Mouse (Mus musculus): ENCODE measurements around the gene Gm572. TPM values are rescaled to one million over a fixed set of nuclear protein-coding genes. Genes with fewer than 3 reads are reported as not detected.

The Gm572 gene
- polyA plus RNA-seq, 1 experiment, result not detected

DNA sequence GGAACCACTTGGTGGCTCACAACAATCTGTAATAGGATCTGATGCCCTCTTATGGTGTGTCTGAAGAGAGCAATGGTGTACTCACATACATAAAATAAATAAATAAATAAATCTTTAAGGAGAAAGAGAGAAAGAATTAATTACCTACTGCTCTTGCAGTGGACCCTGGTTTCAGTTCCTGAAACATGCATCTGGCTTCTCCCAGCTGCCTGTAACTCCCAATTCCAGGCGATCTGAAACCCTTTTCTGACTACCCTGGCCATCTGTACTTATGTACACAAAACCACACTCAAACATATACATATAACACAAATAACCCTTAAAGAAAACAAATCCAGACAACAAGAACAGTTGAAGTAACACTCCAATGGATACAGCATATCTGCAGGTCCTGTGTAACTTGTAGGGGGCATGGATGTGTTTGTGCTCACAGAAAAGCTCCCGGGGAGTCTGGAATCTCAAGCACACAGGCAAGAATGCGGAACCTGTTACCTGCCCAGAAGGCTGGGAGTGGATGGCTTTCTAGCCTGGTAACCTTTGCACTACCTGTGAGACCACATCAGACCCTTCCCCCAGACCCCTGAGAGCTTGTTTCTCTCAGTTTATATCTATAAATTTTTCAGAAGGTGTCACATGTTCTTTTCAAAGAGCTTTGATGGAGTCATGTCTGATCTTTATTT is 11.0 kb upstream of the Gm572 start:
- Histone ChIP-seq H3K4me1 (ENCODE audit: control insufficient read depth, insufficient read depth, low read length) (no peaks in the 10 kb centered on the region; the same call in 1 of the 2 replicates), H3K4me3 (replicated peaks; ENCODE audit: control insufficient read depth, low read depth, low read length) (no peak overlapping the region), H3K27ac (ENCODE audit: control insufficient read depth, insufficient read depth, low read depth, low read length, poor library complexity) (no peak overlapping the region)
- TF ChIP-seq CTCF (IDR thresholded peaks at IDR 0.05; ENCODE audit: control insufficient read depth, insufficient read depth, low read length), result no peak
- no peak for TF ChIP-seq POLR2A (IDR thresholded peaks at IDR 0.05; ENCODE audit: borderline replicate concordance, control insufficient read depth, low read depth, low read length)
- 66% methylated on average over 3 of the region's 3 CpGs for WGBS

GRCm38 (mm10) chr4:148633395-148634061 is 9.6 kb upstream of the Gm572 start:
- H3K27ac ChIP-seq (ENCODE audit: control insufficient read depth, insufficient read depth, low read depth, low read length, poor library complexity), result no peak overlapping the region
- no peaks in the 10 kb centered on the region; the same call in 1 of the 2 replicates for H3K4me1 ChIP-seq (ENCODE audit: control insufficient read depth, insufficient read depth, low read length)
- TF ChIP-seq CTCF (IDR thresholded peaks at IDR 0.05; ENCODE audit: control insufficient read depth, insufficient read depth, low read length) (no peak), POLR2A (IDR thresholded peaks at IDR 0.05; ENCODE audit: borderline replicate concordance, control insufficient read depth, low read depth, low read length) (no peak)
- 31% methylated on average over 2 of the region's 2 CpGs for WGBS
- no peak overlapping the region for H3K4me3 ChIP-seq (replicated peaks; ENCODE audit: control insufficient read depth, low read depth, low read length)

GRCm38 (mm10) chr4:148635309-148635708 is 7.8 kb upstream of the Gm572 start:
- H3K27ac ChIP-seq (ENCODE audit: control insufficient read depth, insufficient read depth, low read depth, low read length, poor library complexity), result no peak overlapping the region
- H3K4me1 ChIP-seq (ENCODE audit: control insufficient read depth, insufficient read depth, low read length), result no peaks in the 10 kb centered on the region; the same call in 1 of the 2 replicates
- WGBS, result 69% methylated on average over 2 of the region's 2 CpGs
- no peak for TF ChIP-seq CTCF (IDR thresholded peaks at IDR 0.05; ENCODE audit: control insufficient read depth, insufficient read depth, low read length)
- TF ChIP-seq POLR2A (IDR thresholded peaks at IDR 0.05; ENCODE audit: borderline replicate concordance, control insufficient read depth, low read depth, low read length), result no peak
- H3K4me3 ChIP-seq (replicated peaks; ENCODE audit: control insufficient read depth, low read depth, low read length), result no peak overlapping the region

DNA sequence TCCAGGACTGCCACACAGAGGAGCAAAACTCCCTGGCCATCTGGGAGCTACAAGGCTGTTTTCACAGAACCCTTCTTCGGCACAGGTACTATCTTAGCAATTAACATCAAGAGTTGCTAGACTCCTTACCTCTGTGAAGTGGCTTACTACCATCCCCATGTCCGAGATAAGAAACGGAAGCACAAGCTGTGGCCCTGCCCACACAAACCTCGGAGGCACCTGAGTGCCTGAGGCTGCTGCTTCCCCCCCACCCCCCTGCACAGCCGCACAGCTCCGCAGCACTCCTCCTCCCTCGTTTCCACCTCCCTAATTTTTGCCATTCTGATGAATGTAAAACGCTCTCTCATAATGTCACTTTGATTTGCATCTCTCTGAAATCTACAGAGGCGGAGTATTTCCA is 4.8 kb upstream of the Gm572 start:
- TF ChIP-seq CTCF (IDR thresholded peaks at IDR 0.05; ENCODE audit: control insufficient read depth, insufficient read depth, low read length) (no peak), POLR2A (IDR thresholded peaks at IDR 0.05; ENCODE audit: borderline replicate concordance, control insufficient read depth, low read depth, low read length) (no peak)
- no peaks in the 10 kb centered on the region; the same call in 1 of the 2 replicates for H3K4me1 ChIP-seq (ENCODE audit: control insufficient read depth, insufficient read depth, low read length)
- H3K4me3 ChIP-seq (replicated peaks; ENCODE audit: control insufficient read depth, low read depth, low read length), result no peak overlapping the region
- WGBS, result 27% methylated on average over 9 of the region's 9 CpGs
- H3K27ac ChIP-seq (ENCODE audit: control insufficient read depth, insufficient read depth, low read depth, low read length, poor library complexity), result no peak overlapping the region

DNA sequence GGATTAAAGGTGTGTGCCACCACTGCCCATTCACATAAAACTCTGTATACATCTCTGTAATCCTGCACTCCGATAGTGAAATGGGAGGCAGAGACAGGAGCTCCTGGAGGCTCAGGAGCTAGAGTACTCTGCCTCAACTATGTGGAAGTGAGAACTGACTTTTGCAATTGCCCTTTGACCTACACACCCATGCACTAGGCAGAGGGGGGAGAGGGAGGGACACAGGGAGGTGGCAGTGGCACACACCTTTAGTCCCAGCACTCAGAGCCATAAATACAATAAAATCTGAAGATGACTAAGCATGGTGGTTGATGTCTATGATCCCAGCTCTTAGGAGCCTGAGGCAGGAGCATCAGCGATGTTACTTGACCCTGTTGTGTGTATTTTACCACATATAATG is 3.7 kb upstream of the Gm572 start:
- Histone ChIP-seq H3K27ac (ENCODE audit: control insufficient read depth, insufficient read depth, low read depth, low read length, poor library complexity) (no peak overlapping the region), H3K4me1 (ENCODE audit: control insufficient read depth, insufficient read depth, low read length) (no peaks in the 10 kb centered on the region; the same call in 1 of the 2 replicates), H3K4me3 (replicated peaks; ENCODE audit: control insufficient read depth, low read depth, low read length) (no peak overlapping the region)
- 84% methylated on average over 2 of the region's 2 CpGs for WGBS
- TF ChIP-seq POLR2A (IDR thresholded peaks at IDR 0.05; ENCODE audit: borderline replicate concordance, control insufficient read depth, low read depth, low read length), result no peak
- TF ChIP-seq CTCF (IDR thresholded peaks at IDR 0.05; ENCODE audit: control insufficient read depth, insufficient read depth, low read length), result no peak

GRCm38 (mm10) chr4:148641121-148641520 is 2.0 kb upstream of the Gm572 start:
- TF ChIP-seq POLR2A (IDR thresholded peaks at IDR 0.05; ENCODE audit: borderline replicate concordance, control insufficient read depth, low read depth, low read length) (no peak), CTCF (IDR thresholded peaks at IDR 0.05; ENCODE audit: control insufficient read depth, insufficient read depth, low read length) (no peak)
- Histone ChIP-seq H3K27ac (ENCODE audit: control insufficient read depth, insufficient read depth, low read depth, low read length, poor library complexity) (no peak overlapping the region), H3K4me1 (ENCODE audit: control insufficient read depth, insufficient read depth, low read length) (no peaks in the 10 kb centered on the region; the same call in 1 of the 2 replicates), H3K4me3 (replicated peaks; ENCODE audit: control insufficient read depth, low read depth, low read length) (no peak overlapping the region)
- 90% methylated on average over 5 of the region's 5 CpGs for WGBS

GRCm38 (mm10) chr4:148644157-148644511 is 1.0 kb downstream of the Gm572 start:
- 4% methylated on average over 9 of the region's 9 CpGs for WGBS
- no peak for TF ChIP-seq POLR2A (IDR thresholded peaks at IDR 0.05; ENCODE audit: borderline replicate concordance, control insufficient read depth, low read depth, low read length)
- TF ChIP-seq CTCF (IDR thresholded peaks at IDR 0.05; ENCODE audit: control insufficient read depth, insufficient read depth, low read length), result peak; percentile 85
- no peak overlapping the region for H3K27ac ChIP-seq (ENCODE audit: control insufficient read depth, insufficient read depth, low read depth, low read length, poor library complexity)
- no peaks in the 10 kb centered on the region; the same call in 1 of the 2 replicates for H3K4me1 ChIP-seq (ENCODE audit: control insufficient read depth, insufficient read depth, low read length)
- H3K4me3 ChIP-seq (replicated peaks; ENCODE audit: control insufficient read depth, low read depth, low read length), result no peak overlapping the region

- H3K4me1 ChIP-seq (ENCODE audit: control insufficient read depth, insufficient read depth, low read length), result no peaks in the 10 kb centered on the region
- no peak overlapping the region for H3K27ac ChIP-seq (ENCODE audit: control insufficient read depth, insufficient read depth, low read depth, low read length, poor library complexity)
- no peak overlapping the region for H3K4me3 ChIP-seq (replicated peaks; ENCODE audit: control insufficient read depth, low read depth, low read length)
- TF ChIP-seq CTCF (IDR thresholded peaks at IDR 0.05; ENCODE audit: control insufficient read depth, insufficient read depth, low read length) (no peak), POLR2A (IDR thresholded peaks at IDR 0.05; ENCODE audit: borderline replicate concordance, control insufficient read depth, low read depth, low read length) (no peak)
- WGBS, result 73% methylated on average over 6 of the region's 6 CpGs
These were observed 1.8 kb downstream of the Gm572 start for GRCm38 (mm10) chr4:148644926-148645325.
